Mouse (Mus musculus): Measurements from ENCODE around the gene Top3a.
A peak's percentile ranks its signal among the peaks of the same experiment; 100 is the strongest.

Top3a gene

DNA sequence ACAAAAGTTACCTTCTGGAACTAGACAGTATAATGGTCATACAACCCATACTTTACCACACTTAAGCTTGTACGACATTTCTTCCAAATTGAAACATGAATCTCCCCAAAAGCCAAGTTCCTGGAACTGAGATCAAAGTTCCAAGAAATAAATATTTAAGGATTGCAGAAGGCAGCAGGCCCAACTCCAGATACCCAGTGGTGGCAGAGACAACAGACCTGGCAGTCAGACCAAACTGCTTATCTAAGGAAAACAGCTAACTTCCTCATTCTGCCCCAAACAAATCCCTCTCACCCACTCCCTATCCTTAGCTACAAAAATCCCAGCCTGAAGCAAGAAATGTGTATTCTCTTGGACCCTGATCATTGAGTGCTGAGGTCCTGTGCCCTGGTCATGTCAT, 2.3 kb downstream of the Top3a start:
- no peak for DNase-seq (ENCODE audit: low read depth)

DNA sequence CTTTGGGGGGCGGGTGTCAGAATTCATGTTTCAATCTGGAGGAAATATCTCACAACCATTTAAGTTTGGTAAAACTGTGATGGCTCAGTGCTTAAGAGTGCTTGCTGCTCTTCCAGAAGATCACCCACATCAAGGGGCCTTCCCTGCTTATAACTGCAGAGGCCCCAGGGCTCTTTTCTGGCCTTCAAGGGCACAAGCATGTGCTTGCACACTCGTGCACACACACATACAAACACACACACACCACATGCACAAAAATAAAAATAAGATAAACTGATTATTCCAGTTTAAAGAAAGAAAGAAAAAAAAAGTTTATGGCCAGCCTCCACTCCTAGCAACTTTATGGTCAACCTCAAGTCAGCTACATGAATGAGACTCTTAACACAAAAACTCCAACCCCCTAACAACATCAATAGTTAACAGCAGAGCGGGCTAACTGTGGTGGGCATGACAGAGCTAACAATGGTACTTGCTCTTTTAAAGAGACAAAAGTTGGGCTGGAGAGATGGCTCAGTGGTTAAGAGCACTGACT, 2.9 kb downstream of the Top3a start:
- no peak for DNase-seq (ENCODE audit: low read depth)

DNA sequence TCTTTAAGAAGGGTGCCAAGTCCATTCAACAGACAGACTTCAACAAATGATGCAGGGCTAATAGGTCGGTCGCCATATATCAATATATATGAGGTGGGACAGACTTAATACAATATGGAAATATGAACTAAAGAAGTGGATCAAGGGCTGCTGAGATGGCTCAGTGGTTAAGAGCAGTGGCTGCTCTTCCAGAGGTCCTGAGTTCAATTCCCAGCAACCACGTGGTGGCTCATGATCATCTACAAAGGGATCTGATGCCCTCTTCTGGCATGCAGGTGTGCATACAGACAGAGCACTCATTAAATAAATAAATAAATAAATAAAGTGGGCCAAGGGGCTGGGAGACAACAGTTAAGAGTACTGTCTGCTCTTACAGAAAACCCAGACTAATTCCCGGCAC, 5.0 kb downstream of the Top3a start:
- no peak for DNase-seq (ENCODE audit: low read depth)

DNA sequence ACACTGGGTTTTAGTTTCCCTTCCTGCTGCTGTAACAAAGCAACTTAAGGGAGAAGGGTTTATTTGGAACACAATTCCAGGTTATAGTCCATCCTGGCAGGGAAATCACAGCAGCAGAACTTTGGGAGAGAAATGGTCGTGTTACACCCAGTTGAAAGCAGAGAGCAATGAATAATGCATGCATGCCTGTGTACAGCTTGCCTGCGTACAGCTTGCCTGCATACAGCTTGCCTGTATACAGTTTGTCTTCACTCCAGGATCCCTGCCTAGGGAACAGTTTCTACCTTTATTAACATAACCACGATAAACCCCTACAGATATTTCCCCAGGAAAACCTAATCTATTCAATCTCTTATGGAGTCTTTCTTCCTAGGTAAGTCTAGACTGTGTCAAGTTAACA, 6.4 kb downstream of the Top3a start:
- DNase-seq (ENCODE audit: low read depth): no peak

DNA sequence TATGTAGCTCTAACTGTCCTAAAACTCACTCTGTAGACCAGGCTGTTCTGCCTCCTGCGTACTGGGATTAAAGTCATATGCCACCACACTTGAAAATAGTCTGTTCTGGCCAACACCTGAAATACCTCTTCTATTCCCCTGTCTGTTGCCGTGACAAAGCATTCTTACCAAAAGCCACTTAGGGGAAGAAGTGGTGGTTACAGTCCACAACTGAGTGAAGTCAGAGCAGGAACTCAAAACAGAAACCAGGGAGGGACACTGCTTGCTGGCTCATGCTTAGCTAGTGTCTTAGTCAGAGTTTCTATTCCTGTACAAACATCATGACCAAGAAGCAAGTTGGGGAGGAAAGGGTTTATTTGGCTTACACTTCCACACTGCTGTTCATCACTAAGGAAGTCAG, 7.8 kb downstream of the Top3a start:
- no peak for DNase-seq (ENCODE audit: low read depth)

DNA sequence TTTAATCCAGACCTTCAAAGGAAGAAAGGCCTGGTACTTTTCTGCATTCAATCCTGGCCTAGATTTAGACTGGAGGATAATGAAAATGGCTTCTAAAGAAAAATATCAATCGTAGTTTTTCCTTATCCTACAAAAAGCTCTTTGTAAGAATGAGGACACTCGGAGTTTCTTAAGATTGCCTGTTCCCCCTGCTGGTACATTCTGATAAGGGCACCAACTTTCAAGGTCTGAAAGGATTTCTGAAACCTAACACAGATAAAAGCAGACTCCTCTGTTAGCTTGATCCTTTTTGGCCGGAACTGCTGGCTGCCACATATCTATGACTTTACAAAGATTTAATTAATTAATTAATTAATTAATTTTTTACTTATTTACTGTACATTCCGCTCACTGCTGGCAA, 10.2 kb downstream of the Top3a start:
- DNase-seq (ENCODE audit: low read depth): no peak

DNA sequence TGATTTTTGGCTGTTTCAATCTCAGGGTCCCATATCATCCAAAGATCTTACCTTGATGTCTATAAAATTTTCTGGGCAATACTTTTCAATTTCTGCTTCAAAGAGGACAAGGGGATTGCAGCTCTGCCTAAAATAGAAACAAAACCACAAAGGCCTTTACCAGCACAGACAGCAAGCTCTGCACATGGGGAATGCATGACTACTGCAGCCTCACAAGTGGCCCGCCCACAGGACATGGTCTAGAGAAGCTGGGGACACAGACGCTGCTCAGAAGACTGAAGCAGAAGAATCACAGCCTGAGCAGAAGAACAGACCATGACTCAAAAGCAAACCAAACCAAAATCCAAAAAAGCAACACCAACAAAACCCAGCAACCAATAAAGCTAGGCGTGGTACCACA, 15.5 kb downstream of the Top3a start:
- DNase-seq (ENCODE audit: low read depth): no peak

DNA sequence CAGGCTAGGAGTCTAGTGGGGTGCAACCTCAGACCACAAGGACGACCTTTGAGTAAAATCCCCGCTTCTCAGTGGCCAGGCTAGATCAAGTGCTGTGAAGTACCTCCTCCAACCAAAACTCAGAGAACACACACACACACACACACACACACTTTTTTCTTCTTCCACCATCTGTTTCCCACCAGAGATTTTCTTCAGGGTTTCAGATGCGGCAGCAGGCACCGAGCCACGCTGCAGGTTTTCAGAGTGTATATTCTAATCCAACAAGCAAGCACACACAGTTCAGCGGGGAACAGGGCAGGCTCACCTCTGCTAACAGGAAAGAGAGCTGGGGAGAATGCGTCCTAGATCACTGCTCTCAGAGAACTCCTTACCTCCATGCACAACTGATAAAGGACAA, 21.6 kb downstream of the Top3a start:
- no peak for DNase-seq (ENCODE audit: low read depth)

DNA sequence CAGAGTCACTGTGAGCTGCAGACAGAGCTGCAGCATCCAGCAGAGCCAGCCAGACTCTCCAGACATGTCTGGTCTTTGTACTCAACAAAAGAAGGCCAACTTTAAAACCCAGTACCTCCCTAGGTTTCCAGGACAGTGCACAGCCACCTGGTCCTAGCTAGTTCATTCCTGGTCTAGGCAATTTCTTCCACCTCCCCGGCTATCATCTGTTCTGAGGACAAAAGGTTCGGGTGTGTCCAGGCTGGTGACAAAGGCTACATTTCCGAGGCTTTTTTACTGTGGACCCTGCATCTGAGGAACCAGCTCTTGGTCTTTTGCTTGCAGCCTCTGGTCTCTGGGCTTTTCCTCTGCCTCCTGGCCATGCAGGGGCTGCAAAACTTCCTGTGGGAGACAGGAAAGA, 36.8 kb downstream of the Top3a start:
- no peak for DNase-seq (ENCODE audit: low read depth)

DNA sequence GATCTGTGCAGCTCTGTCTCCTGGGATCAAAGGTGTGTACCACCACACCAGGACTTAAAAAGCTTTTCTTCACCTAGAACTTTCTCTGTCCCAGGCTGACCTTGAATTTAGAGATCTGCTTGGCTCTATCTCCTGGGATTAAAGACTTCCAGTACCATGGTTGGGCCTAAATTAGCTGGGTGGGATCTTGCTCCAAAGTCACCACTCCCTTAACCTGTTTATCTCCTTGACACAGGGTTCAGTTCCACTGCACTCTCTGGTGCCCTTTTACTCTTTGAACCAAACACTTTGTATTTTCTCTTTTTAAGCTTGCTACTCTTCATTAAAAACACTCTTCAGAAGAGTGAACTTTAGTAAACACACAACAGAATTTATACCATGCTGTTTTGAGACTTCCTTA, 39.7 kb downstream of the Top3a start:
- DNase-seq (ENCODE audit: low read depth): no peak

DNA sequence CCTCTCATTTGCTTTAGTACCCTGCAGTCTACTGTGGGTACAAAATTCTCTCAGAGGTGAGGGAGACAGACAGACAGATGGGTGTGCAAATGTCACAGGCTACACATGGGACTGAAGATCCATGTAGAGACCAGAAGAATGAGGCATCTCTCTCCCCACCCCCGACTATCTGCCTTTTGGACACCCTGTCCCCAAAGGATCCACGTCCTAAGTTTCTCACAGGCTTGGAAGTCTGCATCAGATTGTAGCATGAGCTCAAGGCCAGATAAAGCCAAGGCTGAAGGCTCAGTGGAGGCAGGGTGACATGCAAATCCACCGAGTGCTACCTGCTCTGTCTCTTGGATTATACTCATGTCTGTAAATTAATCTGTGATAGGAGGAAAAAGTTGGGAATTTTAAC, 40.7 kb downstream of the Top3a start:
- DNase-seq (ENCODE audit: low read depth): no peak

DNA sequence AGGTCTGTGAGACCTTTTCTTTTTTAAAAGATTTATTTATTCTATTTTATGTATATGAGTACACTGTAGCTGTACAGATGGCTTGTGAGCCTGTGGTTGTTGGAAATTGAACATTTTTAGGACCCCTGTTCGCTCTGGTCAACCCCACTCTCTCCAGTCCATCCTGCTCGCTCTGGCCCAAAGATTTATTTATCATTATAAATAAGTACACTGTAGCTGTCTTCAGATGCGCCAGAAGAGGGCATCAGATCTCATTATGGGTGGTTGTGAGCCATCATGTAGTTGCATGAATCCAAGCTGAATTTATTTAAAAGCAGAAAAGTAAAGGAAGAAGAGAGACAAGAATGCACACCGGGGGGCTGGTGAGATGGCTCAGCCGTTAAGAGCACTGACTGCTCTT, 42.0 kb downstream of the Top3a start:
- DNase-seq (ENCODE audit: low read depth): no peak

DNA sequence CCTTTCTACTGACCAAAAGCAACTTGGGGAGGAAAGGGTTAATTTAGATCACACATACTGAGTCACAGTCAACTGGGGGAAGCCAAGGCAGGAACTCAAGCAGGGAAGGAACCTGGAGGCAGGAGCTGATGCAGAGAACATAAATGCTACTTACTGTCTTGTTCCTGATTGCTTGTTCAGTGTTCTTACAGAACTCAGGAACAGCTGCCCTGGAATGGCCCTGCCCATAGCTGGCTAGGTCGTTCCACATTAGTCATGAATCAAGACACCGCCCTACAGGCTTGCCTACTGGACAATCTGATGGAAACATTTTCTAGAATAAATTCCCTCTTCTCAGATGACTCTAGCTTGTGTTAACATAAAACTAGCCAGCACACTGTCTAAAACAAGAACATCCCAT, 43.0 kb downstream of the Top3a start:
- peak; percentile 61 for DNase-seq (ENCODE audit: low read depth)

DNA sequence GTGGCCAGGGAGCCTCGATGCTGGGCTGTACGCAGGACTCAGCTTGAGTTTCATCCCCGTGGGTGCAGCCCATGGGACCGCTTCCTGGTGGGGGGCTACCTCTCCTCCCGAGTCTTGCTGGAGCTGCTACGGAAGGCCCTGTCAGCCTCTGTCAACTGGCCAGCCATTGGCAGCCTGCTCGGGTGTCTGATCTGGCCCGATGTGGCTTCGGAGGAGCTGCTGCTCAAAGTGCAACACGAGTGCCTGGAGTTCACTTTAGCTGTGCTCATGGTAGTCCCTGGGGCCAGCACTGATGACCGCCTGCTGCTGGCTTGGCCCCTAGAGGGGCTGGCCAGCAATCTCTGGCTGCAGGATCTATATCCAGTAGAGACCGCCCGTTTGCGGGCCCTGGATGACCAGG, 45.9 kb downstream of the Top3a start:
- no peak for DNase-seq (ENCODE audit: low read depth)

DNA sequence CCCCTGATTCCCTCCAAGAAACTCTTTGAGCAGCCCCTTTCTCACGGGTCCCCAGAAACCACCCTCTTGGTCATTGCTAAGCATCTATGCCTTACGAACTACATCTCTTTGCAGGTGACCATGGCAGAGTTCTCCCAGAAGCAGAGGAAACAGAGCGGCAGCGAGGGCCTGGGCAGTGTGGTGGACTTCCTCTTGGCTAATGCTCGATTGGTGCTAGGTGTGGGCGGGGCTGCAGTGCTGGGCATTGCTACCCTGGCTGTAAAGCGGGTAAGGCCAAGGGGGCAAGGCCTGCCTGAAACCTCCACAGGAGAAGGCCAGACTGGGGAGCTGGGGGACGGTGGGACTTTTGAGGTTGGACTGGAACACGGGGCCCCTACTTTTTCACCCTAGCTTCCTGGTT, 47.0 kb downstream of the Top3a start:
- DNase-seq (ENCODE audit: low read depth): no peak

DNA sequence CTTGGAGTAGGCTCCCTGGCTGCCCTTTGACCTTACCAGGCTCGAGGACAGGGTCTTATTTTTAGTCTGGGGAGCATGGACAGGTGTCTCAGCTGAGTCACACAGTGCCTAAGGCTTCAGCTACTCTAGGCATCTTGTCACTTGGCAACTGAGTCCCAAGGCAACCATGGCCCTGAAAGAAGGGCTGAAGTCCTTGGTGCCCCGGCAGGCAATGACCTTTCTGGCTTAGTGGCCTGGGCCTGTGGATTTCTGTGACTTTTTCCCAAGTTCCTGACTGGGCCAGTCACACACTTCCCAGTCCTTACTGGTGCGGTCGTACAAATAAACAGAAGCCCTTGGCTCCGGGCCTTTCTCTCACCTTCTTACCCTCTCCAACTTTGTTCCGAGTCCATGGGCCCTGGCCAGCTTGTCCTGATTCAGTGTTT, 47.9 kb downstream of the Top3a start:
- DNase-seq (ENCODE audit: low read depth): no peak

DNA sequence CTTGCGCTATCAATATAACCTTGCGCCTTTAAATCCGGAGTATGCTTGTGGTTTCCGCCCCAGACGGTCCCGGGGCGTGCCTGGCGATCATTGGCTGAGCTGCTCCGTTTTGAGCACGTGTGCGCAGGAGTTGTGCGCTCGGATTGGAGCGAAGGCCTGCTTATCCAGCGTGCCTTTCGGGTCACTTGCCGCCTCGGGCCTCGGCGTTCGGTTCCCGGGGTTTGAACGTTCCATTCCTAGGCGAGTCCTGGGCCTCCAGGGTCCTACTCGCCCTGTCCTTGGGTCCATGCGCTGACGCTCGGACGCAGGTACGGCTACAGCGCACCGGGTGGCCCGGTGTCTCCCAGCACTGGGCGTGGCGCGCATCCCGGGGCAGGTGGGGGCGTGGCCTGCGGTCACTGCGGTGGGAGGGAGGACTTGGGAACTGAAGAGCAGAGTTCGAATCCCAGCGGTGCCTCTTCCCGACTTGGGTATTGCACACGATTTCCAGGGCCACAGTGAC, 48.9 kb downstream of the Top3a start, which contains the start of gene Mief2:
Mief2 (plus strand) TSS at position 139 of the 502 bp plus-strand sequence.
- DNase-seq (ENCODE audit: low read depth): peak; percentile 94

DNA sequence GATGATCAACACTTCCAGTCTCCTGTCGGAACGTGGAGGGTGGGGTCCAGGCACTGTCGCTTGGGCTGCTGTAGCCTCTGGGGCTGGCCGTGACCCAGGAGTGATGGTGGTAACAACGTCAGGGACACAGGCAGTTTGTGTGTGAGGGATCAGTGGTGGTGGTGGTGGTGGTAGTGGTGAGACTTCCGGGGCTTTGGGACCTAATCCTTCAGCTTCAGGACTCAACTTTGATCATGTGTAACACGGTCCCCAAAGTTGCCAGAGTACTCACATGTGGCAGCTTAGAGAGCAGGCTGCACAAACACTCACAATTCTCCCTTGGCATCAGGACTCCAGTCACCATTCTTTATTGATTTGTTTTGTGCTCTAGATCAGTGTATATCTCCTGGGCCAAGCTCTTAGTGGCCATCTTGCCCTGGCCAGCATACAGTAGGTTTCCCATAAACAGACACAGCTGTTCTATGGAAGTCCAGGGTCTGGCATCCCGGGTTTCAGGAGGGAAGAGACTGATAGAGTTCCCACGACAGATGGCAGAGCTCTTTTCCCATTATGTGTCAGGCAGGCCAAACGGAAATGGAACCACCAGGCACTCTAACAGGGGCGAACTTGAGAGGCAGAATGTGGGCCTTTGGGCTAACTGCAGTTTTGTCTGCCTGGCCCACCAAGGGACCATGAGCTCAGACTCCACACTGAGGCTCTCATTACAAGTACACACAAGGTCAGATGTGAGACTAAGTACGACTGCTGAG, 49.6 kb downstream of the Top3a start:
- no peak for DNase-seq (ENCODE audit: low read depth)

DNA sequence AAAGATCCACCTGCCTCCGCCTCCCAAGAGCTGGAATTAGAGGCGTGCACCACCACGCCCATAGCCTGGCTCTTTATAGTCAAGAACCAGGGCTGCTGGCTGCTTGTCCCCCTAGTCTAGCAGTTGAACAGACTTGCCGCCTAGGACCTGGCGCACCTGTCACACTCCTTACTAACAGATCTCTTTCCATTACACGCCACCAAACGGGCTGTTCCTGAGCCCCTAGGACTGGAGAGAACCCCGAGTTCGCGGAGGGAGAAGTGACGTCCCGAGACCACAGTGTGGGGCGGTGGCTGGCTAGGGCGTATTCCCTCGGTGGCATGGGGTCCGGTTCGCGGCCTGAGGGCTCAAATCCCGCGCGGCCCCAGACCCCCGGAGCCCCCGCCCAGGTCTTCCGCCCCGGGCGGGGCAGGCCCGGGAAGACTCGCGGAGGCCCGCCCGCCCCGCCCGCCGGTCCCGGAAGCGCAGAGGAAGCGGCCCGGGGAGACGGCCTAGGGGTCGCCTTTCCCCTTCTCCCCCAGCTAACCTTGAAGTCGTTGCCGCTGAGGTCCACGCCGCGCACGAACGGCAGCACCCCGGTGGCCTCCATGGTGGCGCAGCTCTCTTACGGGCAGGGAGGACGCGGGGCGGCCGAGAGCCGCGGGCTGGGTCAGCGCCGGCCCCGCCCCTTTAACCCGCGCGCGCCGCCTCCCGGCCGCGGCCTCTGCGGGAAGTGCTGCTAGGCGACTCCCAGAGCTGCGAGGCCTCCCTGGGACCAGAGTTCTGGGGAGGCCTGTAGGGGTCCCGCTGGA, 50.4 kb downstream of the Top3a start, which contains the start of gene Flii:
Flii (minus strand) TSS at position 663 of the 791 bp plus-strand sequence.
- DNase-seq (ENCODE audit: low read depth): peak; percentile 46

DNA sequence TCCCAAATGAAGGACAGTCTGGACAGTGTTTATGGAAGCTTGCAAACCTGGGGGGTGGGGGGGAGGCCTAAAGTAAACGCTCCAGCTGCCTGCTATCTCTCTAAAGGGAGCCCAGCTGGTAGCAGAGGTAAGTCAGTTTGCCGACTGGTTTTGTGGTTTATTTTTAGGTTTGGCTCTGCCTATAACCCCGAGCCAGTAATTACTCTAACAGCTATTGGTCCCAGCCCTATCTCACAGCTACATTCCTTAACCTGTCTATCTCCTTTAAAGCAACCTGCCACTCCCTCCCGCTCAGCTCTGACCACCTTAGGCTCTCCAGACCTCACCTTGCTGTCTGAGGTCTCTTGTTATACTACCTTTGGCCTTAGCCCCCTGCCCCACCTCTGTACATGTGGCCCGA, 57.9 kb downstream of the Top3a start:
- DNase-seq (ENCODE audit: low read depth): no peak

DNA sequence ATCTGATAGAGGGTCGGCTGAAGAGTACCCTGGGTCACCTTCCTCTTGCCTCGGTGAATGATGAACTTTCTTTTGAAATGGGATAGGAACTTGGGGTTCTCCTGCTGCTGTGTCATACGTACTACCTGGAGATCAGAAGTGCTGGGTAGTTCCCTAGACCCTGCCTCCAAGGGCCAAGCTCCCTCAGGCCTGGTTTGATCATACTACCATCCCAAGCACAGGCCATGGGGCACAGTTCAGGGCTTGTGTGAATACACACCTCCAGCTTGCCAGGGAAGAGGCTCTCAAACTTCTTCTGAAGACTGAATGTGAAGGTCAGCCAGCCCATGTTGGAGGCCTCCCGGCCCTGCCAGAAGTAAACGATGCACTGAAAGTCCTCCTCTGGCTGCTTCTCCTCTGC, 61.3 kb downstream of the Top3a start:
- DNase-seq (ENCODE audit: low read depth): no peak

DNA sequence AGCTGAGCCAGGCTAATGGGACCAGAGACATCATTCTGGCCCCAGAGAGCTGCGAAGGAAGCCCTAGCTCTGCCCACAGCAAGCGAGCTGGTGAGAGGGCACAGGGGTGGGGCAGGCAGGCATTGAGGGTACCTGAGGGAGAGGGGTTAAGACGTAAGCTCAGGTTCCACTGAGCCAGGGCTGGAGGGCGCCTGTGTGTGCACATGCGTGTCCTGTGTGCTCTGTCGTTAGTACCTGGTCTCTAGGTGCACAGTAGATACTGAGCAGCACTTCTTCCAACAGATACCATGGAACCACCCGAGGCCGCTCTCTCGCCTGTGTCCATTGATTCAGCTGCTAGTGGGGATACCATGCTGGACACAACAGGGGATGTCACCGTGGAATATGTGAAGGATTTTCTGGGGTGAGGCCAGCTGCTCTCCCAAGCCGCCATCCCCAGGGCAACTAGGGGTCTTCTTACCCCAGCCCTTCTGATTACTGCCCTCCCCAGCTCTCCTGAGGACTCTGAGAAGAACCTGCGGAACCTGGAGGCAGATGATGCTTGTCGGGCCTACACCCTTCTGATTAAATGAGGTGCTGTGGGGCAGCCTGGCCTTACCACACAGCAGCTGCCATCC, 64.4 kb downstream of the Top3a start:
- DNase-seq (ENCODE audit: low read depth): no peak

DNA sequence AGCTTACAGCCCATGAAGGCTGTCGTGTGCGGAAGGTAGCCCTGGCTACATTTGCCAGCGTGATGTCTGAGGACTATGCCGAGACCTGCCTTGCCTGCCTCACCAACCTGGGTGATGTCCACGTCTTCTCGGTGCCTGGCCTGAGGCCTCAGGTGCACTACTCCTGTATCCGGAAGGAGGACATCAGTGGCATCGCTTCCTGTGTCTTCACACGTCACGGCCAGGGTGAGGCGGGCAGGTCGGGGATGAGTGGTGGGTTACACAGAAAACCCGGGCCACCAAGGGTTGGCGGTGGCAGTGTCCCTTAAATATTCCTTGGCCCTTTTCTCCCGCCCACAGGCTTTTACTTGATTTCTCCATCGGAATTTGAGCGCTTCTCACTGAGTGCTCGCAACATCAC, 65.1 kb downstream of the Top3a start:
- no peak for DNase-seq (ENCODE audit: low read depth)
